Mouse (Mus musculus) embryo, embryonic 11 days (tissue): Measurements from ENCODE around the gene Naa11.

ENCODE experiments used
- DNase-seq: peaks from one replicate; pipeline ENCODE4 v3.0.0-alpha.2; 2015

Gene Naa11

DNA sequence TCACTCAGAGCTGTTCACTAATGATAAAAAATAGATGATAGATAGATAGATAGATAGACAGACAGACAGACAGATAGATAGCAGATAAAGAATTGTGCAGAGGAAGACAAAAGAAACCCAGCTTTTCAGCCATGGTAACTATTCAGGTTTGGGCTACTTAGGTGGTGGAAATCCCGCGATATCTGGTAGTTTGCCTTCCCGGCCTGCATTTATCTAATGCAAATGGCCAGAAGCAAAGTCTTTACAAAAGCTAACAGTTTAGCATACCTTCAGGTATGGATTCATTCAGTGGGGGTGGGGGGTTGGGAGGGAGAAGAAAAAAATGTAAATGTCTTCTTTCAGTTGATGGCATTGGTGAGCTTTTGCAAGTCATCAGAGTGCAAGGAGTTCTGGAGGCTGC is 48.0 kb downstream of the Naa11 start:
- DNase-seq, result no peak

DNA sequence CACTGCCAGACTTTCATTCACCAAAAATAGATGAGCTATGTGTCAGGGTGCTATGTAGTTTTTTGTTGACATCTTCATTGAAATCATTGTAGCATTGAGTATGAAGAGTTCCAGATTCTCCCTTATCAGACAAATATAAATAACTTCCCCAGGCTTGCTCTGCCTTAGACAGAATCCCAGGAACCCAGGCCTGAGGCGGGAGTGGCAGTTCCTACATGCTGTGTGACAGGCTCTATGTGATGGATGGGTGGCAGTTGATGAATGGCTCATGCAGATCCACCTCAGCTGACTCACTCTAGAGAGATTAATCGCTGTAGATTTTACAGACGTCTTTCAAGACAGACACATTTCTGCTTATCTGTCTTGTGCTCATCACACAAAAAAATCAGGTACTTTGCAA is 57.4 kb downstream of the Naa11 start:
- peak; percentile 13 for DNase-seq
